Mouse (Mus musculus): ENCODE results near the gene Fbl.
"Not testable (repeated sequence)": the region's sequence is repeated elsewhere in the genome, so short reads cannot be mapped to it uniquely, and the experiment has no call there.

The Fbl gene

DNA sequence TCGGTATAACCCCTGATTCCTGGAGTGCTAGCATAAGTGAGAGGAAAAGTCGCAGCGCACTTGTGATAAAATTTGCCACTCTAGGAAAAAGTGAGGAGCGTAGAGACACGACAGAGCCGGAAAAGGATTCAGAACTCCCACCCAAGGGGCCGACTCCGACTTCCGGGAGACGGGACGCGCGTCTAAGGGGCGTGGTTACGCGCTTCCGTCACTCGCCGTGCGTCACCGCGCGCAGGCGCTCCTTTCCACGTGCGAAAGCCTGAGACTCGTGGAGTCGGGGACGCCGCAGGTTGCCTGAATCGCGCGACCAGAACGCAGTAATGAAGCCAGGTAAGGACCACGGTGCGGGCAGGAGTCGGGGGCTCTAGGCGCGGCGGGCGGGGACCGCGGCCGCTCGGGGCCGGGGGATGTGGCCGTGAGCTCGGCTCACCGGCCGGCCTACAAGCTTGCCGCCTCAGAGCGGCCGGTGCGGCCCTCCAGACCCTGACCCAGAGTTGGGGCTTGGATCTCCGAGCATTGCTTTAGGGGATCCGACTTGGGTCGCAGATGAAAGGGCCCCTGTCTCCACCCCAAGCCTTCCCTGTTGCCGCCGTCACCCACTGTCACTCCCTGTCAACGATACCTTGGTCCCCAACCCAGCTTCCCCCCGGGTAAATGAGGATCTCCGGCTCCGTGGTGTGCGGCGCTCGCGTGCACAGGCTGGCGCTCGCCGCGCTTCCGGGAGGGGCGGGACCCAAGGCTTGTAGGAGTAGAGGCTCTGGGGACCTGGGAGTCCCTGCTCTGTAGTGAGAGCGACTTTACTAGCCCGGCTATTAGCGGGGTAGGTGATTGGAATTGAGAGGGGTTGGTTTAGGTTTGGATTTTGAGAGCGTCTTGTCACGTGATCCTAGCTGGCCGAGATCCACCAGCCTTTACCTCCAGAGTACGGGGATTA lies at the start of gene Fbl:
Gene Fbl (plus strand): TSS at position 222 of the 934 bp plus-strand sequence.
- peak; percentile 83 to 88 for DNase-seq (ENCODE audit: low spot score in 2 of 2)

DNA sequence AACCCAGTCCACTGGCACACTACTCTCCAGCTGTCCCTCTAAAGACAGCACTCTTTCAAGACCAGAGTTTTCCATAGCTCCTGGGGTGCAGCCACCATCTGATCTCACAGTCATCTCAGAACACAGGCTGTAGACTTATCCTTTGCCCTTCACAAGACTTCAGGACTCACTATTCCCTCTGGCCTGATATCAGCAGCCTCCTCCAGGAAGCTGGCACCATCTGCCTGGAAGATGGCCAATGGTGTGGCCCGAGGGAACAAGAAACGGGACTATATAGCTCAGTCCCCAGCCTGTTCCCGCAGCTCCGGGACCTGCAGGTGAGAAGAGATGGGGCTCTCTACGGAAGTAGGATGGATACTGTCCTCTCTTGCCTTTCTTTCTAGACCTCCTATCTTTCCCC lies 40.3 kb upstream of the Fbl start, which contains the start of gene 9530053A07Rik:
Gene 9530053A07Rik (plus strand): TSS at position 301 of the 400 bp plus-strand sequence.
- DNase-seq (ENCODE audit: low spot score in 2 of 2), result no peak

- DNase-seq (ENCODE audit: low spot score in 2 of 2), result peak in 1 of 2 experiments; percentile 39
Measured at GRCm38 (mm10) chr7:28137613-28138012, 31.9 kb upstream of the Fbl start.

GRCm38 (mm10) chr7:28148263-28148662 lies 21.2 kb upstream of the Fbl start:
- DNase-seq (ENCODE audit: low spot score in 2 of 2), result peak in 1 of 2 experiments; percentile 46

DNA sequence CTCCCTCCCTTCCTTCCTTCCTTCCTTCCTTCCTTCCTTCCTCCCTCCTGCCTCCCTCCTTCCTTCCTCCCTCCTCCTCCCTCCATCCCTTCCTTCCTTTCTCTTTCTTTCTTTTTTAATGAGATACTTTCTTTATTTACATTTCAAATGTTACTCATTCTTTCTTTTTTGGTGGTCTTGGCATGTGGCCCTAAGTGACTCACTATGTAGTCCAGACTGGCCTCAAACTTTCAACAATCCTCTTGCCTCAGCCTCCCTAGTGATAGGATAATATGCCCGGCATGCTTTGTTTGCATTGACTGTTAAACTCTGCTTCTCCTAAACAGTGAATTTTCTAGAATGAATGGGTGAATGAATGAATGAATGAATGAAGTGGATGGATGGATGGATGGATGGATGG lies 19.7 kb upstream of the Fbl start:
- no peak for DNase-seq (ENCODE audit: low spot score in 2 of 2)

GRCm38 (mm10) chr7:28151584-28152221 lies 17.8 kb upstream of the Fbl start:
- DNase-seq (ENCODE audit: low spot score in 2 of 2), result peak in 1 of 2 experiments; percentile 39

DNA sequence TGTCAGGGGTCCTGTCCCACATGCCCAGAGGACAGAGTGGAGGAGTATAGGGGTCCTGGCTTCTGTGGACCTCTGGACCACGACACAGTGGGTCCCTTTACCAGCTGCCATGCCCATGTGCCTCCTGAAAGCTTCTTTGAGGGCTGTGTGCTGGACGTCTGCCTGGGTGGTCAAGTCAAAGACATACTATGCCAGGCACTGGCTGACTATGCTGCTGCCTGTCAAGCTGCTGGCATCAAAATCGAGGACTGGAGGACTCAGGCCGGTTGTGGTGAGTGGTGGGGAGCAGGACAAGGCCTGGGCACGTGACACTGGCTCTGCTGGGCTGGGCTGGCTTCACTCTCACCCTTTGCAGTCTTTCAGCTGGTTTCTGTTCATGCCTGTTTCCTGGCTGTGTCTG lies 15.9 kb upstream of the Fbl start:
- DNase-seq (ENCODE audit: low spot score in 2 of 2), result not testable (repeated sequence)

GRCm38 (mm10) chr7:28159292-28159691 lies 10.2 kb upstream of the Fbl start:
- DNase-seq (ENCODE audit: low spot score in 2 of 2), result no peak

GRCm38 (mm10) chr7:28159893-28160292 lies 9.6 kb upstream of the Fbl start:
- DNase-seq (ENCODE audit: low spot score in 2 of 2), result no peak

DNA sequence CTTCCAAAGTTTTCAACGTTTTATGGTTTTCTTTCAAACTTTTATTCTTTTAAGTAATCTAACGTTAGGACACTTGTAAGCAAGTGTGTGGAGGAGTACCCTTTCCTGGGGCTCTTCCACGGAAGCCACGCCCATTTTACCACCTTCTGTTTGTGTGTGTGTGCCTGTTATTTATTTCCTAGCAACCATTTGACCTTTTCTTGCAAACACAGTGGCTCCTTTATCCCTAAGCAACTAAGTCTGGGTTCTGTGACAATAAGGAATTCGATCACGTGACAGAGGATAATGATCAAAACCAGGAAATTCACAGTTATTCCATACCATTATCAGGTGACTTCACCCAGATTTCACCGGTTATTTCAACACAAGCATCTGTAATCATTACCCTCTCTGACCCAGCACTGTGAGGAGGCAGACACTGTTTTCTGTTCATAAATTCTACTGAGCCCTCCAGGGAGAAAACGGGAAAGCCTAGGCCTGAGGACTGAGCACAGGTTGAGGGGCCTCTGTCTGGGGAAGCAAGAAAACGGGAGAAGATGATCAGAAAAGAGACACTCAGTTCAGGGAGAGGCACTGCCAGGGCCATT lies 8.3 kb upstream of the Fbl start:
- no peak for DNase-seq (ENCODE audit: low spot score in 2 of 2)

- no peak for DNase-seq (ENCODE audit: low spot score in 2 of 2)
Measured at GRCm38 (mm10) chr7:28165406-28165805, 4.1 kb upstream of the Fbl start.

DNA sequence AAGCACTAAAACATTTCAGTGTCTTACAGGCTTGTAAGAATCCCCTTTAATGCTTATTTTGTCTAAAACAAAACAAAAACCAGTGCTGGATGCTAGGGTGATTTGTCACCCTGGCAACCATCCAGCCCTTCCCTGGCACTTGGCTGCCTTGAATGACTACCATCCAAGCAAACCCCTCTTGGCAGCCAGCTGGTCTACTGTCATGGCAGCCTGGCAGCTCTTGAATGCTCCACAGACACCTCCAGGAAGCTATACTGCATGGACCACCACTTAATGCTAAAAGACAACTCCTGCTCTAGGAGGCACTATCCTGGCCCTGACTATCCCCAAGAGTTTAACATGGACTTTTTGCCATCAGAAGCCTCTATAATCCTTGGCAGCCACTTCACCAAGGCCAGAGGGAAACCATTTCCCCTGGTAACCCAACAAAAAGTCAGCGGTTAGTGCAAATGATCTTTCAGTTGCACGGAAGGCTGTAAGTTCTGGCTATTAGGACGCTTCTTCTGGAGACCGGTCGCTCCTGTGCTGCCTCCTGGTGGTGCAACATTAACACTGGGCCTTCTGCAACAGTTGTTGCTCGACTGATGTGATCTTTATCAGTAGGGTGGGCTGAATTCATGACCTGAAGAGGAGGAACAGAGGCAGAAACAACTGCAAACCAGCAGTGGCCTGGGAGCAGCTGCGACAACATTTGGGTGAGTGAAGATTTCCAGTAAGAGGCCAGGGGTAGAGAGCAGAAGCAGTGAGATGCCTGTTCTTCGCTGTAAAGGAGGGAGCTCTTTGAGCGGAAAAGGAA lies 992 bp upstream of the Fbl start:
- DNase-seq (ENCODE audit: low spot score in 2 of 2), result no peak

- no peak for DNase-seq (ENCODE audit: low spot score in 2 of 2)
Measured at GRCm38 (mm10) chr7:28175358-28175757, 5.8 kb downstream of the Fbl start.

GRCm38 (mm10) chr7:28179228-28179627 lies 9.7 kb downstream of the Fbl start, which contains the start of gene Dyrk1b:
TSS of gene Dyrk1b (plus strand) at chr7:28179469.
- DNase-seq (ENCODE audit: low spot score in 2 of 2), result peak; percentile 98

- peak; percentile 88 to 91 for DNase-seq (ENCODE audit: low spot score in 2 of 2)
Measured at GRCm38 (mm10) chr7:28179741-28180377, 10.3 kb downstream of the Fbl start.

DNA sequence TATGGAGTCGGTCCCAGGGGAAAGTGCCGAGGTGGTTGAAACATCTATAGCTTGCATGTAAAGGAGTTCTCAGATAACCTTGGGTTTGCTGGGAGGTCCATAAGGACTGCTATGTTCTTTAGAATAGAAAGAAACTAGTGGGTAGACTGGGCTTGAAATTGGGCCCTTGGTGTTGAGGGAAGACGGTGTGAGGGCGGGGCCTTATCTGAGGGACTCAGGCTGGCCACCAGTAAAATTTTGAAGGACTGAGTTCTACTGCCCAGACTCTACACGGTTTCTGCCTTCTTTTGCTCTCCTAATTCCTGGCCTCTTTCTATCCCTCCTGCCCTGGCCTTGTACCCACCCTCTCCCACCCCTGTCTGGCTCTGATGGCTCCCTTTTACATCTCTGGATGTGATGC lies 11.4 kb downstream of the Fbl start:
- no peak for DNase-seq (ENCODE audit: low spot score in 2 of 2)

DNA sequence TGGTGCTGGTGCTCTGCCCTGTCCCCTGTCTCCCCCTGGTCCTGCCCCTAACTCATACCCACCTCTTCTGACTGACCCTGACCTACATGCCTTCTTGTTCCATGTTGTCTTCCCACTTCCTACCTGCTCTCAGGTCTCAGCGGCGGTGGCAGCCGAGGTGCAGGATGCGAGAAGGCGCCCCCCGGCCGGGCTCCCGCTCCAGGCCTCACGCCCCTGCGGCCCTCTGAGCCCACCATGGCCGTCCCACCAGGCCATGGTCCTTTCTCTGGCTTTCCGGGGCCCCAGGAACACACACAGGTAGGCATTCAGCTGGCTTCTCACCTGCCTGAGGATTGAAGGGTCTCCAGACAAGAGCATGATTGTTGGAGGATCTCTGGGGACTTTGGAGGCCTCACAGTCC lies 11.9 kb downstream of the Fbl start:
- no peak for DNase-seq (ENCODE audit: low spot score in 2 of 2)

DNA sequence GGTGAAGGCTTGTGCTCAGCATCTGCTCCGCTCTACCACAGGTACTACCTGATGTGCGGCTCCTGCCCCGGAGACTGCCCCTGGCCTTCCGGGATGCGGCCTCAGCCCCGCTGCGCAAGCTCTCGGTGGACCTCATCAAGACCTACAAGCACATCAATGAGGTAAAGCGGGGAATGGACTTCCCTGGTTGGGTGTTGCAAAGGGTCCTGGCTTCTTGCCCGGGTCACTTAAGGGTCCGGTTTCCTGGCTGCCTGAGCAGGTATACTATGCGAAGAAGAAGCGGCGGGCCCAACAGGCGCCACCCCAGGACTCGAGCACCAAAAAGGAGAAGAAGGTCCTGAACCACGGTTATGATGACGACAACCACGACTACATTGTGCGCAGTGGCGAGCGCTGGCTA lies 12.8 kb downstream of the Fbl start:
- no peak for DNase-seq (ENCODE audit: low spot score in 2 of 2)

DNA sequence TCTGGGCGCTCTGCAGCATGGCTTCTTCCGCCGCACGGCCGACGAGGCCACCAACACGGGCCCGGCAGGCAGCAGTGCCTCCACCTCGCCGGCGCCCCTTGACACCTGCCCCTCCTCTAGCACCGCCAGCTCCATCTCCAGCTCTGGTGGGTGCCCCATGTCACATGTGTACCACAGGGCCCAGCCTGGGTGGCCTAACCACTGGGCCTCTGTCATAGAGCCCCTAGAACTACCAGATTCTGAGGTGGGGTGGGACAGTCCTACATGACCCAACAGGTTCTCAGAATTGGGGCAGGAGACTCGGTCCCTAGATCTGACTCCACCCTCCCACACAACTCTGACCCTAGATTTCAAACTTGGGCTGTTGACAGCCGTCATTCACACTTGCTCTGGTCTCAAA lies 16.4 kb downstream of the Fbl start:
- no peak for DNase-seq (ENCODE audit: low spot score in 2 of 2)

- DNase-seq (ENCODE audit: low spot score in 2 of 2), result no peak
Measured at GRCm38 (mm10) chr7:28186631-28187030, 17.1 kb downstream of the Fbl start.

DNA sequence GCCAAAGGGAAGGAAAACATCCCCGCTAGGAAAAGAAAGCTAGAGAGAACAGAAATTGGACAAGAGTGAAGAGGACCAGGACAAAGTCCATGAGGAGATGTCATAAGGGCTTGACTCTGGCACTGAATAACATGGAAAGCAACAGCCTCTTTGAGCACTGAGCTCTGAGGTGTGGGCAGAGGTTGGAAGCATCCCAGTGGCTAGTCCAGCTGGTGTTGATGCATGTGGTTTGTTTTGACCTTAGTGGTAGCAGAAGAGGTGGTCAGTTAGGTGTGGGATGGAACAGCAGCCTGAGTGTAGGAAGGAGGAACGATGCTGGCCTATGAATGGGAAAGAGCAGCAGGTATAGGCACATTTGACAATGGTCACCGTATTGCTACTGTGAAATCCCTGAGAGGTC lies 22.0 kb downstream of the Fbl start:
- DNase-seq (ENCODE audit: low spot score in 2 of 2), result no peak

Data from frontal cortex, postnatal 14 days (tissue).